Mouse (Mus musculus): Measurements from ENCODE around the gene Tbc1d10a.

DNA sequence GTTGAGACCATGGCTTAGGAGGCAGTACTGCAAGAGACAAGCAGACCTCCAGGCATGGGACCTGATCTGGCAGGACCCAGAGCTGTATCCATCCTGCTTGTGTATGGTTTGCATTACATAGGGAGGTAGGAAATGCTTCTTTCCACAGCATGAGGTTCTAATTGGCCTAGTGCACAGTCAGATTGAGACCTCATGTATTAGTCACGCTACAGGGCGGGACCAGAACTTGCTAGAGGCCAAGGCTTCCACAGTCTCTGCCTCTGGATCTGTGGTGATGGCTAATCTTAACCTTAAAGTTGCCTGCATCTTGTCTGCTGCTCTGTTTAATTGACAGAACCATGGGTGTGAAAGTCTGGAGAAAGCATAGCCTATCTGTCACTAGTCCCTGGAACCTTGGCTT lies 21.9 kb upstream of the Tbc1d10a start:
- TF ChIP-seq TAL1 (IDR thresholded peaks at IDR 0.05; ENCODE audit: low read length), result no peak
- no peak for TF ChIP-seq EP300 (IDR thresholded peaks at IDR 0.05; ENCODE audit: low read depth in 1 of 2, low read length in 2 of 2)
- no peak for TF ChIP-seq E2F4 (IDR thresholded peaks at IDR 0.05; ENCODE audit: borderline replicate concordance, low read depth, low read length)
- TF ChIP-seq BHLHE40 (IDR thresholded peaks at IDR 0.05; ENCODE audit: borderline replicate concordance, low read depth, low read length), result no peak
- TF ChIP-seq POLR2AphosphoS5 (IDR thresholded peaks at IDR 0.05; ENCODE audit: borderline replicate concordance, low read depth, low read length), result no peak
- no peak for TF ChIP-seq RAD21 (IDR thresholded peaks at IDR 0.05; ENCODE audit: low read depth, low read length)
